Comparison of ENCODE assay signal across 16 mouse cellular contexts in genomic region chr5:101833875-101834274, GRCm38 (mm10).
A peak's percentile ranks its signal among the peaks of the same experiment; 100 is the strongest.
DNase-seq lines count a peak whose midpoint lies in the region; ATAC-seq and TF ChIP-seq lines count a peak whose summit lies in the region.
"Had no signal": no experiment of that assay in that cellular context is flagged by ENCODE, and none has a peak within 500 bp of the region (broad histone marks: within the 10 kb centered on the region; RNA-seq: fewer than 3 reads in every experiment).

No protein-coding gene starts in this region.

- H3K9me3 ChIP-seq in kidney, embryonic 14.5 days (ENCODE audit: control insufficient read depth, low read length) = no peaks in the 10 kb centered on the region
- H3K9me3 ChIP-seq in E14TG2a.4 (ENCODE audit: low read length) = peaks cover 17% of the 10 kb centered on the region
- H3K9me3 ChIP-seq in midbrain, embryonic 10.5 days (replicated peaks) = no peaks in the 10 kb centered on the region
- H3K9me3 ChIP-seq: embryonic facial prominence, embryonic 13.5 days; heart, embryonic 10.5 days; hindbrain, embryonic 10.5 days had no signal

- WGBS in kidney, embryonic 14.5 days = 78% methylated on average over 8 of the region's 8 CpGs
- 63% methylated on average over 8 of the region's 8 CpGs for WGBS in midbrain, embryonic 10.5 days

- peak; percentile 35; the same call in 1 of the 2 replicates for ATAC-seq in kidney, embryonic 14.5 days (ENCODE audit: low FRiP score, low TSS enrichment)
- no peak for ATAC-seq in erythroid progenitor cell, adult 5-6 weeks (replicated peaks; ENCODE audit: low FRiP score, poor library complexity, severe bottlenecking)
- ATAC-seq: forebrain, embryonic 16.5 days had no signal

- peak; percentile 57 for TF ChIP-seq CTCF in E14TG2a.4 (conservative IDR thresholded peaks at IDR 0.05; ENCODE audit: low read length)

- peaks cover 50% of the 10 kb centered on the region for H3K36me3 ChIP-seq in kidney, embryonic 14.5 days (ENCODE audit: control insufficient read depth, insufficient read depth, low read length)
- H3K36me3 ChIP-seq in E14TG2a.4 (ENCODE audit: insufficient read depth, low read length) = peaks cover 38% of the 10 kb centered on the region
- peaks cover 75% of the 10 kb centered on the region for H3K36me3 ChIP-seq in midbrain, embryonic 10.5 days
- H3K36me3 ChIP-seq: G1E had no signal

- no peaks in the 10 kb centered on the region for H3K27me3 ChIP-seq in kidney, embryonic 14.5 days (ENCODE audit: control insufficient read depth, insufficient read depth, low read length)
- H3K27me3 ChIP-seq in E14TG2a.4 (ENCODE audit: insufficient read depth, low read length) = no peaks in the 10 kb centered on the region
- H3K27me3 ChIP-seq in midbrain, embryonic 10.5 days (ENCODE audit: low read depth, poor library complexity, severe bottlenecking) = no peaks in the 10 kb centered on the region
- H3K27me3 ChIP-seq: embryonic facial prominence, embryonic 13.5 days had no signal

- no peak overlapping the region for H3K9ac ChIP-seq in kidney, embryonic 14.5 days (ENCODE audit: low read depth, low read length)
- H3K9ac ChIP-seq: embryonic facial prominence, embryonic 13.5 days had no signal

- H3K4me3 ChIP-seq in kidney, embryonic 14.5 days (ENCODE audit: low read length) = no peak overlapping the region
- H3K4me3 ChIP-seq in E14TG2a.4 (replicated peaks; ENCODE audit: low read length) = no peak overlapping the region
- H3K4me3 ChIP-seq in midbrain, embryonic 10.5 days = no peak overlapping the region
- H3K4me3 ChIP-seq: embryonic facial prominence, embryonic 13.5 days; heart, embryonic 10.5 days; hindbrain, embryonic 10.5 days had no signal

- no peaks in the 10 kb centered on the region for H3K4me1 ChIP-seq in kidney, embryonic 14.5 days (ENCODE audit: control insufficient read depth, insufficient read depth, low read length)
- H3K4me1 ChIP-seq in E14TG2a.4 (replicated peaks; ENCODE audit: low read depth, low read length) = peaks cover 58% of the 10 kb centered on the region
- no peaks in the 10 kb centered on the region for H3K4me1 ChIP-seq in midbrain, embryonic 10.5 days
- H3K4me1 ChIP-seq: heart, embryonic 10.5 days; hindbrain, embryonic 10.5 days had no signal

- no peak for DNase-seq in kidney, adult 8-10 months
- DNase-seq in R1 (ENCODE audit: low read depth, low spot score) = peak; percentile 91
- peak; percentile 25 for DNase-seq in lung, postnatal 14 days
- no peak for DNase-seq in midbrain, embryonic 10.5 days (ENCODE audit: low spot score)
- DNase-seq: adrenal gland, adult 8-10 months; cerebellum, adult 11-12 months; kidney, postnatal 14 days; spleen, adult 18-20 months had no signal

- H3K4me2 ChIP-seq in kidney, embryonic 14.5 days (replicated peaks; ENCODE audit: low read depth, low read length) = no peak overlapping the region
- H3K4me2 ChIP-seq: embryonic facial prominence, embryonic 13.5 days had no signal

- no peak overlapping the region for H3K27ac ChIP-seq in kidney, embryonic 14.5 days (ENCODE audit: low read depth, low read length)
- no peak overlapping the region for H3K27ac ChIP-seq in midbrain, embryonic 10.5 days (replicated peaks)
- H3K27ac ChIP-seq: embryonic facial prominence, embryonic 13.5 days; heart, embryonic 10.5 days; hindbrain, embryonic 10.5 days had no signal

Comparison
In these comparisons a context has a peak if more than half of its experiments do, and no peak if none do; other contexts are left out.
1. DNase-seq: peak in R1 (single experiment) and lung, postnatal 14 days (single experiment); none in kidney, adult 8-10 months (0 of 2) and midbrain, embryonic 10.5 days (single experiment).